Mouse (Mus musculus): ENCODE data around the gene Stat4. TPM values are rescaled to one million over a fixed set of nuclear protein-coding genes. Genes with fewer than 3 reads are reported as not detected.

The Stat4 gene
- polyA plus RNA-seq, 1 experiment from 2014 or later, result 2.1 TPM

DNA sequence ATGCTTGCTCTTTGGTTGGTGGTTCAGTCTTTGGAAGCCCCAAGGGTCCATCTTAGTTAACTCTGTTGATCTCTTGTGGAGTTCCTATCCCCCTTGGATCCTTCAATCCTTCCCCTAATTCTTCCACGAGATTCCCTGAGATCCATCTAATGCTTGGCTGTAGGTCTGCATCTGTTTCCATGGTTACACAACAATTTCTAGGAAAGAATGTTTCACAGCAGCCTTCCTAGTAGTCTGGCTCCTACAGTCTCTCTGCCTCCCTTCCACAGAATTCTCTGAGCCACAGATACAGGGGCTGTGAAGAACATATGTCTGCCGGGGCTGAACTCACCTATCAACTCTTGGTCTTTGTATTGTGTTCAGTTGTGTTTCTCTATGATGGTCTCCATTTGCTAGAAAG lies 61.8 kb downstream of the Stat4 start:
- no peak overlapping the region for H3K4me3 ChIP-seq (ENCODE audit: inconsistent target)
- no peaks in the 10 kb centered on the region for H3K79me2 ChIP-seq (ENCODE audit: inconsistent target)
- whole genome bisulfite sequencing (ENCODE audit: missing documents), result 79% methylated on average over 2 of the region's 2 CpGs
- H3K27ac ChIP-seq, result no peak overlapping the region
- no peaks in the 10 kb centered on the region for H3K36me3 ChIP-seq (ENCODE audit: inconsistent target)

DNA sequence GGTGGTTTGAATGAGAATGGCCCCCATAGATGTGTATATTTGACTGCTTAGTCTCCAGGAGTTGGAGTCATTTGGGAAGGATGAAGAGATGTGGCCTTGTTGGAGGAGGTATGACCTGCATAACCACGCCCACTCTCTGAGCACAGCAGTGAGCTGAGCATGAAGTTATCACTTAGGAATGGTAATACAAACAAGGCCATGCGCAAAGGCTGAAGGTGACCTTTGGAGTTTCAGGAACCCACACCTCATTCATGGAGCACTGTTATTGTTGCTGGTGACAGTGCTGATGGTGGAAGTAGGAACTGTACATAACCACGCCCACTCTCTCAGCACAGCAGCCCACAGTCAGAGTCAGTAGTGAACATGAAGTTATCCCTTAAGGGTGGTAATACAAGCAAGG lies 62.9 kb downstream of the Stat4 start:
- Histone ChIP-seq H3K79me2 (ENCODE audit: inconsistent target) (no peaks in the 10 kb centered on the region), H3K27ac (no peak overlapping the region), H3K4me3 (ENCODE audit: inconsistent target) (no peak overlapping the region), H3K36me3 (ENCODE audit: inconsistent target) (no peaks in the 10 kb centered on the region)
- 100% methylated on average over 3 of the region's 3 CpGs for WGBS (ENCODE audit: missing documents)

DNA sequence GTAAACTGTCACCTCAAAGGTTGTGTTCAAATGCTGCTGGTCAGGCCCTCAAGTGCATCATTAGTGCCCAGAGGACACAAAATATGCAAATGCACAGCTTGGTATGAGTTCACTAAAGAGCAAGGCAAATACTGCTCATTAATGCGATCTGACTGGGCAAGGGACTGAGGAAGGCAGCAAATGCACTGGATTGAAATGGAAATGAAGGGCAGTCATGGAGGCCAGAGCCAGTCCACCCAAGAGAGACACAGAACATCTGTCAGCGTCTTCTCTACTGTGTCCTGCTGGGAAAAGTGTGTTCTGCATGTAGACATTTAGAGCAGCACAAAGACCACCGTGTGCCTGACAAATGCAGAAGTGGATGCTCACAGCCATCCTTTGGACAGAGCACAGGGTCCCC lies 64.6 kb downstream of the Stat4 start:
- Histone ChIP-seq H3K4me3 (ENCODE audit: inconsistent target) (no peak overlapping the region), H3K79me2 (ENCODE audit: inconsistent target) (no peaks in the 10 kb centered on the region), H3K27ac (no peak overlapping the region), H3K36me3 (ENCODE audit: inconsistent target) (no peaks in the 10 kb centered on the region)
- 95% methylated on average over 3 of the region's 3 CpGs for WGBS (ENCODE audit: missing documents)

DNA sequence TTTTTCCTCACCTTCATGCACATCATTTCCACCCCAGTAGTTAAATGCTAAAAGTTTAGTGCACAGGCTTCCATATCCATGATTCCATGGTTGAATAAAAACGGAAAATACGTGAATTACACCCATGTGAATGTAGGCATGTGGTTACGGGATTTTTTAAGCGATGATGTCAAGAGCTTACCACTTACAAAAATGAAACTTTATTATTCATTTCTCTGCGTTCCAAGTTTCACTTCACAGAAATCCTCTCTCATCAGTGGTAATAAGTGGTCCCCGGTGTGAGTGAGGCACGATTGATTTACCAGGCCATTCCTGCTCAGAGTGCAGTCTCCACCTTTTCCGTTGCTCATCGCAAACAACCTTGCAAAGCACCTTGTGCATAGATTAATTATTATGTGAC lies 66.0 kb downstream of the Stat4 start:
- H3K79me2 ChIP-seq (ENCODE audit: inconsistent target), result no peaks in the 10 kb centered on the region
- H3K36me3 ChIP-seq (ENCODE audit: inconsistent target), result no peaks in the 10 kb centered on the region
- H3K27ac ChIP-seq, result no peak overlapping the region
- 95% methylated on average over 9 of the region's 9 CpGs for WGBS (ENCODE audit: missing documents)
- no peak overlapping the region for H3K4me3 ChIP-seq (ENCODE audit: inconsistent target)

DNA sequence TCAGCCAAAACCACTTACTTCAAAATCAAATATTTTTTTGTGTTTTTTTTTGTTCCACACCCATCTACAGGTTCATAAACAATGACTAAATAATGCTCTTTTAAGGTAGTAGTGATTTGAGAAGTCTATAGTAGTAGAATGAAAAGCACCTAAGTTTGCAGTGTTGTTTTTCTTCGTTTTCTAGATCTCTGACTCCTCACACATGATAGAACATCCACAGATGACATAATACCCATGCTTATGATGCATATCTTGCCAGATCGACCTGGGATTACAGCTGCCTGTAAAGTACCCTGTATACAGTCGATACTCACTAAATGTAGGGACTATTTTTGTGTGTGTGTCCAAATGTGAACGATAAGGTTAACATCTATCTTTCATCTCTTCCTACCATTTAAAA lies 69.0 kb downstream of the Stat4 start:
- no peak overlapping the region for H3K27ac ChIP-seq
- WGBS (ENCODE audit: missing documents), result 78% methylated on average over 4 of the region's 4 CpGs
- H3K36me3 ChIP-seq (ENCODE audit: inconsistent target), result no peaks in the 10 kb centered on the region
- no peaks in the 10 kb centered on the region for H3K79me2 ChIP-seq (ENCODE audit: inconsistent target)
- H3K4me3 ChIP-seq (ENCODE audit: inconsistent target), result no peak overlapping the region

DNA sequence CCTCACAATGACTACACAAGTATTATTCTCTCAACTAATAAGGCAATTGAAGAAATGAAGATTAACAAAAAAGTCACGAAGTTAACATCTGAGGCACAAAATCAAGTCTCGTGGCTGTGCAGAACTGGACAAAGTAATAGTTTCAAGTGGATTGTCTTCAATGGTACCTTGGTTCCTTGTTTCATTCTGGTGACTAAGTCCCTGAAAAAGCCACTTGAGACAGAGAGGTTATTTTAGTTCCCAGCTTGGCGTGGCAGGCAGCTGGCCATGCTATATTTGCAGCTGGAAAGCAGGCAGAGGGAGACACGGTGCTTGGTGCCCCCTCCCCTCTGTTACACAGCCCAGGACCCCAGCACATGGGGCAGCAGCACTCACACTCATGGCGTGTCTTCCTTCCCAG lies 70.2 kb downstream of the Stat4 start:
- no peak overlapping the region for H3K27ac ChIP-seq
- H3K4me3 ChIP-seq (ENCODE audit: inconsistent target), result no peak overlapping the region
- 71% methylated on average over 5 of the region's 5 CpGs for WGBS (ENCODE audit: missing documents)
- no peaks in the 10 kb centered on the region for H3K79me2 ChIP-seq (ENCODE audit: inconsistent target)
- no peaks in the 10 kb centered on the region for H3K36me3 ChIP-seq (ENCODE audit: inconsistent target)

DNA sequence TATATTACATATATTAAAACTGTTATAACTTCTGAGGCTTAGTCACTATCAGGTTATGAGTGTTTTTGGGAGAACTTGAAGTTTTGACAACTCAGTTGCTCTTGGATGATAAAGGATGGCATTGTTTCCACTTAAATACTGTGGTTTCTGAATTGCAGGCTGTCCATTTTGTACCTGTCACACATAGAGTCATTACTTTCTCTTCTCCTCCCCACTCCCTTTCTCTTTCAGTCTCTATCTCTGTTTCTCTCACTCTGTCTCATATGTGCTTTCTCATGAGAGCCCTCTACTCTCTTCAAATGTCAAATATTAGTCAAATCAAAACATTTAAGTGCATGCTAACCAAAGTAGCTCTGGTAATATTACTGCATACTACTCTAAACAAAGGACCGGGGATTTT lies 79.3 kb downstream of the Stat4 start:
- 94% methylated on average over 1 of the region's 1 CpGs for WGBS (ENCODE audit: missing documents)
- Histone ChIP-seq H3K36me3 (ENCODE audit: inconsistent target) (no peaks in the 10 kb centered on the region), H3K27ac (no peak overlapping the region), H3K4me3 (ENCODE audit: inconsistent target) (no peak overlapping the region), H3K79me2 (ENCODE audit: inconsistent target) (no peaks in the 10 kb centered on the region)

DNA sequence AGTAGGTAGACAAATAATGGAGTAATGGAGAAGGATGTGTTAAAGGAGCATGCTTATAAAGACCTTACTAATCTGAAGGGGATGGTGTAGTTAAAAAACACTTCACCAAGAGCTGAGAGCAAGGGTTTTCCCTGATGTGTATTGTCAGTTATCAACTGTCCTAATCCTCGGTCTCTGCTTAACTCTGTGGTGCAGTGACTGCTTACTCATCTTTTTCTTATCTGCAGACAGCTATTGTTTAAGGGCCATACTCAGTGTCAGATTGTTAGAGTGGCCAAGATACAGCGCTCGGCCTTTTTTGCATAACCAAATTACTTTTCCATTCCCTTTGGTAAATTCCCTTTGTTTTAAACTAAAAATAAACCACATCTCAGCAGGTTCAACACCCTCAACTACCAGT lies 79.7 kb downstream of the Stat4 start:
- Histone ChIP-seq H3K36me3 (ENCODE audit: inconsistent target) (no peaks in the 10 kb centered on the region), H3K27ac (no peak overlapping the region), H3K4me3 (ENCODE audit: inconsistent target) (no peak overlapping the region), H3K79me2 (ENCODE audit: inconsistent target) (no peaks in the 10 kb centered on the region)
- 93% methylated on average over 3 of the region's 3 CpGs for WGBS (ENCODE audit: missing documents)

DNA sequence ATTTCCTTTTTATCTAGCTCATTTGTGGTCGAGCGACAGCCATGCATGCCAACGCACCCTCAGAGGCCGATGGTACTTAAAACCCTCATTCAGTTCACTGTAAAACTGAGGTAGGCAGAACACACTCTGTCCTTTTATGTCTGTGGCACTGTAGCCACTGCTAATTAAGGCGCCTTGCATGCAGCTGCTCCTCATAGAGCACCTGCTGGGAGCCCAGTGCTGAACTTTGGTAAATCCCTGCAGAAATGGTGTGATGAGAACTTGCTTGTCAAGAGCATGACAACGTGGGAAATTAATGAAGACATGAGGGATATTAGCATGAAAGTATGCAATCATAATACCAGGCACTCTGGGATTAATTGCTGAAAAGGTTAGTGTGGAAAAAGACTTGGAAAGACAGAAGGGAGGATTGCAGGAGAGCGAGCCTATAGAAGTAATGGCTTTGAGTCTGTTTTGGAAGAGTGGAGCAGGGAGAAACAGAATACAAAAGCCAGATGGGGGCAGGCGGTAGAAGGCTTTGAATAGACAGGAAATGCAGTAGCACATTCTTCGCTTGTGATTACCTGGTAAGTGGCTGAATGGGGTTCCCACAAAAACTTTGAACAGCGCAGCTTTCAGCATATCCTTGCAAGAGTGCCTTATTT lies 92.9 kb downstream of the Stat4 start:
- no peak overlapping the region for H3K27ac ChIP-seq
- H3K36me3 ChIP-seq (ENCODE audit: inconsistent target), result no peaks in the 10 kb centered on the region
- no peak overlapping the region for H3K4me3 ChIP-seq (ENCODE audit: inconsistent target)
- H3K79me2 ChIP-seq (ENCODE audit: inconsistent target), result no peaks in the 10 kb centered on the region
- 92% methylated on average over 10 of the region's 10 CpGs for WGBS (ENCODE audit: missing documents)

DNA sequence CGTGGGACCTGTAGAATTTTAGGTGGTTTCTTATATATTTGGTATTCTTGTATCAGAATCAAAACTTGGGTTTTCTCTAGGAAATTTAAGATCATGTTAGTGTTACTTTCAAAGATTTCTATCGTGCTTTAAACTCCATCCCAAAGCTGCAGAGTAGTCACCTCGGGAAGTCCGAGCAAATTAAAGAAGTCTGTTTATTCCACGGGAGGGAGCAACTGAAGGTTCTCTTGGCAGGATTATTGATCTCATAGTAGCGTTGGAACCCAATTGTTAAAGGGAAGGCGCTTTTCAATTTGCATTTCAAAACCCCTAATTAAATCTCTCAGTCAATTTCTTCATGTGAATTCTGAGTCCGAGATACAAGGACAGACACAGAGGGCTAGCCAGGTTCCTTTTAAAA lies 93.4 kb downstream of the Stat4 start:
- 92% methylated on average over 8 of the region's 8 CpGs for WGBS (ENCODE audit: missing documents)
- no peak overlapping the region for H3K27ac ChIP-seq
- H3K4me3 ChIP-seq (ENCODE audit: inconsistent target), result no peak overlapping the region
- H3K79me2 ChIP-seq (ENCODE audit: inconsistent target), result no peaks in the 10 kb centered on the region
- H3K36me3 ChIP-seq (ENCODE audit: inconsistent target), result no peaks in the 10 kb centered on the region

DNA sequence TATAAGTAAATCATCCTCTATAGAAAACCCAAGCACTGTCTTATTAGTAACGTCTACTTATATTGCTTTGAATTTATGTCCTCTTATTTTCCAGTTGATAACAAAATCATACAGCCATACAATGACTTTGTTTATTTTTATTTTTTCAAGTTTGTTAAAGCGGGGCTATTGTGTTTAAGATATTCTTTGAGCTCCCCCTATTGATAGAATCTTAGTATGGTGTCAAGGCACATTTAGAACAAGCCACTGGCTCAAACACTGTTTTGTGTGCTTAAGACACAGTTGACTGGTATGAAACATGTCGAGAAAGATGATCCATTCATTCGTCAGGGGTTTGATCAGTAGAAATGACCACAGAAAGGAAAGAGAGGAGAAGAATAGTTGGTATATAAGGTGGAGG lies 99.3 kb downstream of the Stat4 start:
- 59% methylated on average over 4 of the region's 4 CpGs for WGBS (ENCODE audit: missing documents)
- Histone ChIP-seq H3K27ac (no peak overlapping the region), H3K36me3 (ENCODE audit: inconsistent target) (no peaks in the 10 kb centered on the region), H3K4me3 (ENCODE audit: inconsistent target) (no peak overlapping the region), H3K79me2 (ENCODE audit: inconsistent target) (no peaks in the 10 kb centered on the region)

DNA sequence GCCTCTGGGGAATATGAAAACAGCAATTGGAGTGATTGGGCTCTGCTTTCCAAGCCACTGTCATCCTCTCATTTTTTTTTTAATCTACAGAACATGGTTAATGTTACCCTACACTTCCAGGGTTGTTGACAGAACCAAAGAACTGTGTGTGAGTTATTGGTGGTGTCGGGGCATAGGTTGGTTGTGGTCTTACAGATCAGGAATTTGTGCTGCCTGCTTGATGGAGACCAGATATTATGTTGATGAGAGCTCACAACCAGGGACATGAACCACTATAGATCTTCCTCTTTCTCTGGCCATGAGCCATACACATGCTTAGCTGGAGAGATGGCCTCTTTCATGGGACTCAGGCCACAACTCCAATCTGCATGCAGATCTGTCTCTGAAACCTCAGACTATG lies 100.2 kb downstream of the Stat4 start:
- WGBS (ENCODE audit: missing documents), result 93% methylated on average over 1 of the region's 1 CpGs

DNA sequence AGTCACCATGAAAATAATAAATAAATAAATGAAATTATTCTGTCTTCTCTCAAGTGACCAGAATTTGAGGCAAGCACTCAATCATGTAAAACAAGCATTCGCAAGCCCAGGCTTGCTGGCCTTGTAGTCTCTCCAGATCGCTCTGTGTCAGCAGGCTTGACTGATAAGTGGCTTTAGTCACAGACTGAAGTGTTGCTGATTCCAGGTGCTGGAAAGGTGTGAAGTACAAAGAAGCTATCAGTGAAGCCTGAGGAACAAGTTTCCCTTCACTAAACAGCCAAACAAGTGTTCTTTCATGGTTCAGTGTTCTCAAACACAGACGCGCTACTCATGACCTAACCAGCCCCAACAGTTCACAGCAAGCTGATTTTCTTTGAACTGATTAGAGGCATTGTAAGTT lies 101.7 kb downstream of the Stat4 start:
- Histone ChIP-seq H3K79me2 (ENCODE audit: inconsistent target) (no peaks in the 10 kb centered on the region), H3K27ac (no peak overlapping the region), H3K36me3 (ENCODE audit: inconsistent target) (no peaks in the 10 kb centered on the region), H3K4me3 (ENCODE audit: inconsistent target) (no peak overlapping the region)
- WGBS (ENCODE audit: missing documents), result 93% methylated on average over 4 of the region's 4 CpGs

More for the DNA sequence above, 100.2 kb downstream of the Stat4 start:
- Histone ChIP-seq H3K4me3 (ENCODE audit: inconsistent target) (no peak overlapping the region), H3K27ac (no peak overlapping the region), H3K79me2 (ENCODE audit: inconsistent target) (no peaks in the 10 kb centered on the region), H3K36me3 (ENCODE audit: inconsistent target) (no peaks in the 10 kb centered on the region)

DNA sequence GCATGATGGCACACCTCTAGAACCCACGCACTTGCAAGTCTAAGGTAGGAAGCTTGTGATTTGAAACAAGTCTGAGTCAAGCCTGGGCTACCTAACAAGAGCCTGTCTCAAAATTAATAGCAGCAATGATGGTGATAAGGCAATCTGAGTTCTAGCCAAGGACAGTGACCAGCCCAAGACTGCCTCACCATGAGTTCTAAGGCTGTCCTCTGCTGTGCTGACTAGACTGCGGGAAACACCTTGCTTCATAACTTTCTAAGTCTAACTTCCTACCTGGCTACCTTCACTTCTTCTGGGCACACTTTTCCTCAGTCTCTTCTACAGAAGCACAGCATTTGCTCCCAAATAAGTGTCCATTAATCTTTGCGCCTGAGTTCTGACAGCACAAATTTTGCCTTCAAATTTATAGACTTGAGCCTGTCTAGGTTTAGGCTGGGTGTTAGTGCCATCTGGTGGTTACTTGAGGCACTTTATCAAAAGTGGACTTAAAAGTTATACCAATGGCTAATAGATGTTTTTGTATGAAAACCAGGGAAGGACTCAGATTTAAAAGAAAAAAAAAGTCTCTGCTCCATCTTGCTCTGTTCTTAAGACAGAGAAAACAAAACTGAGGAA lies 111.8 kb downstream of the Stat4 start:
- Histone ChIP-seq H3K36me3 (ENCODE audit: inconsistent target) (no peaks in the 10 kb centered on the region), H3K79me2 (ENCODE audit: inconsistent target) (no peaks in the 10 kb centered on the region), H3K27ac (no peak overlapping the region), H3K4me3 (ENCODE audit: inconsistent target) (no peak overlapping the region)
- 87% methylated on average over 3 of the region's 3 CpGs for WGBS (ENCODE audit: missing documents)

DNA sequence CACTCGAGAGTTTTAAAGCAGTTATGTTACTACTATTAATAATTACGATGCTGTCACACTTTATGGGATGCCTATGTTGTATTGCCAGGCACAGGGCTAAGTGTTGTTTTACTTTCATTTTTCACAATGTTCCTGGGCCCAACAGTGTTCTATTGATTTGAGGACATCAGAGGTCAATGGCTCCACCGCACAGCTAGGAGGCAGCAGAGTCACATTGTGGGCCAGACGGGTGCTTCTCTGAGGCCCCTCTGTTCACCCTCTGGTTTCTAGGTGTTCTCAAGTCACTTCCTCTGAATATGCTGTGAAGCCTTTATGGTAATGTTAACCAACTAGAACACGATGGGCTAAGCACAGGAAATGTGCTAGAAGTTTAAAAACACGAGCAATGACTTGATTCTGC lies 113.5 kb downstream of the Stat4 start:
- no peak overlapping the region for H3K4me3 ChIP-seq (ENCODE audit: inconsistent target)
- H3K27ac ChIP-seq, result no peak overlapping the region
- no peaks in the 10 kb centered on the region for H3K79me2 ChIP-seq (ENCODE audit: inconsistent target)
- 64% methylated on average over 6 of the region's 6 CpGs for WGBS (ENCODE audit: missing documents)
- H3K36me3 ChIP-seq (ENCODE audit: inconsistent target), result no peaks in the 10 kb centered on the region

DNA sequence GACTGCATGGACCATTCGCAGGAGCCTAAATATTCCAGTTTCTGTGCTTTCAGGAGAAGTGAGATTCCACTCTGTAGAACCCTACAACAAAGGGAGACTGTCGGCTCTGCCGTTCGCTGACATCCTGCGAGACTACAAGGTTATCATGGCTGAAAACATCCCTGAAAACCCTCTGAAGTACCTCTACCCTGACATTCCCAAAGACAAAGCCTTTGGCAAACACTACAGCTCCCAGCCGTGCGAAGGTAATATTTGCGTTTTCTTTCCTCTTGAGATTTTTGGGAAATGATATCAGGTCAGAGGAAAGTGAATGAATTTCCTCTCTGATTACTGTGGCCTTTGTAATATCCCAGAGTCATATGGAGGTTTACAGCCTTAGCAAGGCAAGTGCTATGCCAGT lies 115.8 kb downstream of the Stat4 start:
- 96% methylated on average over 8 of the region's 8 CpGs for WGBS (ENCODE audit: missing documents)
- Histone ChIP-seq H3K4me3 (ENCODE audit: inconsistent target) (no peak overlapping the region), H3K27ac (no peak overlapping the region), H3K36me3 (ENCODE audit: inconsistent target) (no peaks in the 10 kb centered on the region), H3K79me2 (ENCODE audit: inconsistent target) (no peaks in the 10 kb centered on the region)
